Mouse (Mus musculus) ovary, postnatal 10 days (tissue): ENCODE results near the gene Ube2h.

Experiments
- DNase-seq: peaks from one replicate; pipeline ENCODE4 v3.0.0; 2022; ENCODE audit warnings: low spot score

Ube2h gene

DNA sequence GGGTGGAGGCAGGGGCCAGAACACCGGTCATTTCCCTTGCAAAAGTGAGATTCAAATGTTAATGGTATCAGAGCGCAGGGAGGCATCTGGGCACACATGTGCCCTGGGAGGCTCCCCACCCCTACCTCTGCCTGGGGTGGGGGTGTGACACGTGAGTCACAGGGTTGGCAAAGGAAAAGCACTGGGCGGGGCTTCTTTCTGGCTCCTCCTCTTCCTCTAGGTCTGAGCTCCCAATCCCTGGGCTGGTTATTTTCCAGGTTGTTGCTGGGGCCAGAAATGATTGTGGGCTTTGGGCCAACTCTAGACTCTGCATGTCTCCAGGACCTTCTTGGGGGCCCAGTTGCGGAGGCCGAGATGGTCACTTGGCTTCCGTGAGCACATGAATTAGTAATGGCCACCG lies 108.2 kb downstream of the Ube2h start:
- no peak for DNase-seq

DNA sequence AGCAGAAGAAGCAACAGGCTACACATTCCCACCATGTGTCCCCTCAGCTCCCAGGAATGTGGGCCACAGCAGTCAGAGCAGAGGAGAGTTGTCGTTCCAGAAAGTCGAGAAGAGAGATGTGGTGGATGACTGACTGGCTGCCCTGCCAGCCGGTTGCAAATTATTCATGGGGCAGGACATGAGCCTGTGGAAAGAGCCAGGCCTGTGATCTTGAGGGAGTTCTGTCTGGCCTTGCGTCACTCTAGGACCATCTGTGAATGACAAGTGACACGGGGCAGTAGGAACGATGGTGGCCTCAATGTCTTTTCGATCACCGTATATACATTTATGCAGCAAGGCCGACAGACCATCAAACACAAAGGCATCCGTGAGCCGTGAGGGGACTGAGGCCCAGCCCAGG lies 108.7 kb downstream of the Ube2h start:
- no peak for DNase-seq

- no peak for DNase-seq
Measured at GRCm38 (mm10) chr6:30183624-30184023, 120.7 kb downstream of the Ube2h start.

DNA sequence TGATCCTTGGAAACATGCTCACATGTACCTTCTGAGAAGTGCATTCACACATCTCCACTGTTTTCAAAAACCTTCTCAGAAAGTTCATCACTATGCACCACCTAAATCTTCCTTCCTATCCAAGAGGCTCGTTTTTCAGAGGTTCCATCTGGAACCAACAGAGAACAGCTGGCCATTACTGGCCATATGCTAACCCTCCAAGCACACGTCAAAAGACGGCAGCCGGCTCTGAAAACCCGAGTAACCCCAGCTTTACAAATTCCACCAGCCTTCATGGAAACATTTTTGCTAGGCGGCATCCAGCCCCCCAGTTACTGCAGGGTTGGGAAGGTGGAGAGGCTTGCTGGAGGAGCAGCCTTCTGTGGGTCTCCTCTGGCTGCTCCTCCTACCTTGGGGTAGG lies 122.3 kb downstream of the Ube2h start:
- no peak for DNase-seq

DNA sequence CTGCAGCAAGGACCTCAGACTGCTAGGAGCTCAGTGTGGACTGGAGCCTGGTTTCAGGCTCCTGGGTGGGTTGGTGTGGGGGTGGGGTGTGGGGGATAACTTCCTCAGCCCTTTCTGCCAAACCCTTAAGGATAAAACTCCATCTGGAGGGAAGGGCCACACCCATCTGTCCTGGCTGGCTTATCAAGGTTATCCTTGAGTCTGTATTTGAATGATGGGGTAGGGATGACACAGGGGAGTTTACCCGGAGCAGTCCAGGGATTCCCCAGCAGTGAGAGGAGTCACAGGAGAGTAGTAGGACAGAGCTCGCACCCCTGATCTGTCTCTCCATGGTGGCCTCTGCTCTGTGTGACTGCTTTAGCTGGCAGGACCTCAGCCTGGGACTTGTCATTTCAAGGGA lies 124.0 kb downstream of the Ube2h start:
- no peak for DNase-seq

DNA sequence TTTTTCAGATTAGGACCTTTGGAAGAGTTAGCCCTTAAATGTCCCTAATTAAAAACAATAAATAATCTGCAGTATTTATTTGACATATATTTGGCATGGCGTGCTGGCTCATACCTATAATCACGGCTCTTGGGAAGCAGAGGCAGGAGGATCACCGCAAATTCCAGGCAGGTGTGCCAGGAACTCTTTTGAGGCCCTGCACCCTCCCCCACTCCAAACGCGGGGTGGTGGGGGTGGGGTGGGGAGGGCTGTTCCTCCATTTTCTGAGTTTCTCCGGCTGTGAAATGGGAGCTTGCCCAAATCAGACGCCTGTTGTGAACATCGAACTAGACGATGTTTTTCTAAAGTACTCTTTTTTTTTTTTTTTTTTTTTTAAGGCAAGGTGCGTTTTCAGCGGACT lies 125.3 kb downstream of the Ube2h start:
- no peak for DNase-seq

- DNase-seq, result no peak
Measured at GRCm38 (mm10) chr6:30178023-30178639, 126.2 kb downstream of the Ube2h start.

DNA sequence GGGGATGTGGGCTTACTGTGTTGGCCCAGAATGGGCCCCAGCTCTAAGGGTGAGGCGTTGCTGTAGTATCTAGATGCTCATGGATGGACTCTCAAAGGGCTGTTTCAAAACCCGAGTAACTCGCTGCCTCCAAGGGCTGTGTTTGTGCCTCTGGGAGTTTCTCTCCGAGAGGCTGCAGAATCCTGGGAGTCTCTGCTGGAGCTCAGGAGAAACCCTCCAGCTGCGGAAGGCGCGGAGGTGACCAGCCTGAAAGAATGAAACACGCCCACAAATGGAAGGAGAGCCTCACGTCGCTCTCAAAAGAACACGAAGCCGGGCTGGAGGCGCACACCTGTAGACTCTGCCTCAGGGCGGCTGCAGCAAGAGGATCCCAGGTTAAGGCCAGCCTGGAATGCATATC lies 127.0 kb downstream of the Ube2h start:
- DNase-seq, result no peak

- DNase-seq, result no peak
Measured at GRCm38 (mm10) chr6:30176496-30176895, 127.8 kb downstream of the Ube2h start.

- DNase-seq, result no peak
Measured at GRCm38 (mm10) chr6:30175918-30176421, 128.4 kb downstream of the Ube2h start.

- DNase-seq, result no peak
Measured at GRCm38 (mm10) chr6:30175225-30175917, 129.0 kb downstream of the Ube2h start.

- no peak for DNase-seq
Measured at GRCm38 (mm10) chr6:30174461-30175224, 129.7 kb downstream of the Ube2h start.

DNA sequence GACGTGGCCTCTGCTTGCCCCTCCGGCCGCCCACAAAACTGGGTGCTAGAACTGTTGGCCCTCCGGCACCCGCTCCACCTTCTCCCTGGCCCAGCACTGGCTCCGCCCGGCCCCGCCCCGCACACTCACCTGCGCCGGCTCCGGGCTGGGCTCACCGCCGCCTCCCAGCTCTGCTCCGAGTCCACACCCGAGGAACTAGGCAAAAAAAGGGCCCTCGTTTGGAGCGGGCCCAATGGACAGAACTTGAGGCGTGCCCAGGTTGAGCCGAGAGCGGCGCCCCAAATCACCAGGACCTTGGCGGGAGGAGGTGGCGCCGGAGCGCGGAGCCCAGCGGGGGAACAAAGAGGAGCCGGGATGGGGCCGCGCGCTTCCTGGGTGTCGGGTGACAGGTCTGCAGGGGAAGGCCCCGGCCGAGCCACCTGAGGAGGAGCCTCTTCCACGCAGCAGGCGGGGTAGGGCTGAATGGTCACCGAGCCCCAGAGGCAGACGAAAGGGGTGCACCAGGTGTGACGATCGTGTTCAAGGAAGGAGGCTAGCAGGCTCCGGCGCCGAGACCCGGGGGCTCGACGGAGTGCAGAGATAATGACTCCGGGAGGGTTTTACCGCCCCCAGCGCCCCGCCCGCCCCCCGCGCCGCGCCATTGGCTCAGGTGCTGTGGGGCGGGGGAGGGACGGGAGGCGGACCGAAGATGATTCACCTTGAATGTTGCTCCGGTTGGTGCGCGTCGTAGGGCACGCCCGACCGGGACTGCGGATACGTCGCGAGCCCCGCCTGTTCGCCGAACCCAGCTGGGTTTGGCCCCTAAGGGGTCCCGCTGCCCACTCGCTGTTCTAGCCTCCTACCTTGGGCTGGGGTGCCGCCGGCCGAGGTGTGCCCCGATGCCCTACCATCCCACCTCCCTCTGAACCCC lies 130.5 kb downstream of the Ube2h start:
- DNase-seq, result no peak

GRCm38 (mm10) chr6:30172820-30173550 lies 131.4 kb downstream of the Ube2h start:
- DNase-seq, result no peak

DNA sequence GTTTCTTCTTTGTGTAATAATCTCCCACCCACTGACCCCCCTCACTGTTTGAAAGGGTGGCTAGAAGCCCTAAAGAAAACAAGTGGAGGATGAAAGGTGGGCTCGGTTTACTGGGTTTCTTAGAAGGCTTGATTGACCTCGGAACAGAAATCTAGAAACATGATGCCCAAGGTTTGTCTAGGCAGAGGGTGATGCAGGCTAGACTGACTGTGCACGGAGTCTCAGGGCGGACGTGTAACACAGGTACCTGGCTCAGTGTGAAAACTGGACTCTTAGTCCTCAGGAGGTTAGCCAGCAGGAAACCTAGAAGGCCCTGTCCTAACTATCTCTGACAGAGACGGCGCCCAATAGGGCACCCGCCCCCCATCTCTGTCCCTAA lies 131.9 kb downstream of the Ube2h start:
- DNase-seq, result no peak

GRCm38 (mm10) chr6:30171967-30172366 lies 132.4 kb downstream of the Ube2h start:
- DNase-seq, result no peak

GRCm38 (mm10) chr6:30171226-30171625 lies 133.1 kb downstream of the Ube2h start:
- no peak for DNase-seq

DNA sequence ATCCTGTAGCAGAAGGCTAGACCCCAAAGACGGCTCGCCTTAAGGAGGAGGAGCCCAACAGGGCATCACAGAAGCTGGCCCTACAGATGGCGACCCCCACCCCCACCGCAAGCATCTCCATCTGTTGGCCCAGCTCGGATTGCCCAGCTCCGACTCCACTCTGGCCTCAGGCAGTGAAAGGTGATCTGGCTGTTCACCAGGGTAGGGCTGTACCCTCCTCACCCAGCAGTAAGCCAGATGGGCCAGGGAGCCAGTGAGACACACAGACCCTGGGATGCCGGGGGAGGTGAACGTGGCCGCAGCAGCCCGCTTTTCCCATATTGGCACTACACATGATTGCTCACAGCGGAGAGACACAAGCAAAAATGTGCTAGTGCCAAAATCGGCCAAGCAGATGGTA lies 135.2 kb downstream of the Ube2h start:
- no peak for DNase-seq

DNA sequence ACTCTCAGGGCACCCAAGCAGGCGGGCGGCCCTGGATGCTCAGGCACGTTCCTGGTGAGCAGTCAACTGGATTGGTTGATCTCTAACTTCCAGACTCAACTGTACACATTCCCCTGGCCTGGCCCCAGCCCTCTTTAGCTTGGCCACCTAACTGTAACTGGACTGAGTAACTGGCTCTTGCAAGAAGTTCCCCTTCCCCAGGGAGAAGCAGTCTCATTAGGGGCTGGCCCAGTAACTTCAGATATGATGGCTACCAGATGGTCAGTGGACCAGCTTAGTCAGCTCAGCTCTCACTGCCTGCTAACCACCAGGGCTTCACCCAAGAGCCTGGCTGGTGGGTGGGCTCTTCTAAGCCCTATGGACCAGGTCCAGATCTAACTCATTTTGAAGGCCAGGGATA lies 136.1 kb downstream of the Ube2h start:
- no peak for DNase-seq

DNA sequence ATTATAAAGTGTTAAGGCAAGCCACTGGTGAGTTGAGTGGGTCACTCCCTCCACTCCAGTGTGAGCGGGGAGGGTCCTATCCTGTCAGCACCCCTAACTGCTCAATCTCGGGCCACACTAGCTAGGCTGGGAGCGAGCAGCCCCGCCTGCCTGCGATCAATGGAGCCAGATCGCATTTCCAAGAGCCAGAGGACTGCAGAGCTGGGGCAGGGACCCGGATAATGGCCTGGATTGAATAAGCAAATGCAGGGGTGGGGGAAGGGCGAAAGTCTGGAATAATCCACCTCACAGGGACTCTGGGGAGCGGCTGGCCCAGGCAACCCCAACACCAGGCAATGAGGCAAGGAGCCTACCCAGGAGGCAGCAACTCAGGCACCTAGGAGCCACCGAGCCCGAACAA lies 137.1 kb downstream of the Ube2h start:
- DNase-seq, result no peak

- no peak for DNase-seq
Measured at GRCm38 (mm10) chr6:30166349-30166748, 138.0 kb downstream of the Ube2h start.
